Mouse (Mus musculus): ENCODE results near the gene Mars.

GRCm38 (mm10) chr10:127352187-127352586, 40.6 kb upstream of the Mars start:
- TF ChIP-seq CTCF (IDR thresholded peaks at IDR 0.05; ENCODE audit: borderline replicate concordance, insufficient read depth, low read length) (no peak), POLR2A (IDR thresholded peaks at IDR 0.05; ENCODE audit: low read depth, low read length) (no peak)
